Mouse (Mus musculus) small intestine, adult 2 months (tissue): ENCODE data around the gene Cpne2.

Experiments
- CTCF ChIP-seq: fragments of 200-500 bp; IDR thresholded peaks from 2 replicates; pipeline ENCODE4 v1.5.1; 2012; ENCODE audit warnings: low read depth, mild to moderate bottlenecking, control low read depth, inconsistent platforms, low read length, moderate library complexity, mixed read lengths; ENCODE audit not compliant: insufficient replicate concordance, insufficient read length; ENCODE audit errors: extremely low read depth
- POLR2A ChIP-seq: fragments of 200-500 bp; IDR thresholded peaks from 2 replicates; pipeline ENCODE4 v1.6.1; 2012; ENCODE audit warnings: low read depth, mild to moderate bottlenecking, control low read depth, inconsistent platforms, low read length, moderate library complexity

GRCm38 (mm10) chr8:94566033-94566432 lies 33.2 kb downstream of the Cpne2 start:
- TF ChIP-seq POLR2A = no peak
- TF ChIP-seq CTCF = no peak
